Mouse (Mus musculus): Measurements from ENCODE around the gene Gstp3. TPM values are rescaled to one million over a fixed set of nuclear protein-coding genes. Genes with fewer than 3 reads are reported as not detected.

The Gstp3 gene
- polyA plus RNA-seq, 1 experiment from 2014 or later = 0.41 TPM

DNA sequence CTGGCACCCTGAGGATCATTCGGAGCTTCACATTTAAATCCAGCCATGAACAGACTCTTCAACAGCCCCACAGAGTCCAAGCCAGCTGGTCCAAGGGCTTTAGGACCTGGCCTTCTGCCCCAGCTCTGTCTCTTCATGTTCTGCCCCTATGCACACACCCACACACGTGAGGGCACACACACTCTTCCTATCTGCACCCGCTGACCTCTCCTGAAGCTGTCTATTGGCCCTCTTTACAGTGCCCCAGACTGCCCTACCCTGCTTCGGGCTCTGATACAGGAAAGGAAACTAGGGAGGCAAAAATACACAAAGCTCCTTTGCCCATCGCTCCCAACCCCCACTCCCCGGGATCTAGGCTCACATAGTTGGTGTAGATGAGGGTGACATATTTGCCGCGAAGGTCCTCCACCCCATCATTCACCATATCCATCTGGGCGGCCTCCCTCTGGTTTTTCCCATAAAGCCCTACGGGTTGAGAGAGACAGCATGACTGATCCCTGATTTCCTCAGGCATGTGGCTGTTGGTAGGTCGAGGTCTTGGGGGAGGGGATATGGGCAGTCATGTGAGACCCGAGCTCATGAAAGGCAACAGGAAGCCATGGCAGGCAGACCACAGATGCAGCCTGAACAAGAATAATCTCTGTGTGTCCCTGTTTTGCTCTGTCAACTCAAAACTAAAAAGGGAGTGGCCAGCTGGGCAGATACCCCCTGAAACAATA is 22.9 kb downstream of the Gstp3 start:
- Histone ChIP-seq H3K4me2 (replicated peaks) (peak overlapping the region; percentile 18), H3K36me3 (no peaks in the 10 kb centered on the region), H3K4me3 (replicated peaks) (no peak overlapping the region), H3K9ac (no peak overlapping the region), H3K27me3 (no peaks in the 10 kb centered on the region), H3K4me1 (peaks cover 15% of the 10 kb centered on the region), H3K9me3 (replicated peaks) (no peaks in the 10 kb centered on the region), H3K27ac (replicated peaks) (no peak overlapping the region)
- ATAC-seq (ENCODE audit: insufficient number of reproducible peaks, low FRiP score, low TSS enrichment, low read depth) = no peak
- WGBS = 69% methylated on average over 12 of the region's 12 CpGs

DNA sequence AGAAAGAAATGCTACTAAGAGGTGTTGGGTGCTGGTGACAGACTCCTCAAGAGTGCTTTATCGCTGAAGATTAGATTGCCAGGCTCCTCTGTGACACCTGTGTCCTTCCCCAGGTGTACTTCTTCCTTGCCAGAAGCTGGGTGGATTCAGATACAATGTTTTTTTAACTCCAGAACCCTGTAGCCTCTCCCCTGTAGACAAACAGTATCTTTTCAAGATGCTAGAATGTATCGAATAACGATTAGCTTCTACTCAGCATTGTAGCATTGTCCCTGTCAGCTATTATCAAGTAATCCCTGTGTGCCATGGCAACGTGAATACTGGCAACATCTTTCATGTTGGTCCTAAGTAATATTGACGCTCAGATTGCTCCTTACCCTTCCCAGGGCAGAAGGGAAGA is 25.6 kb downstream of the Gstp3 start:
- Histone ChIP-seq H3K27ac (replicated peaks) (no peak overlapping the region), H3K9ac (no peak overlapping the region), H3K9me3 (replicated peaks) (no peaks in the 10 kb centered on the region), H3K36me3 (no peaks in the 10 kb centered on the region), H3K27me3 (no peaks in the 10 kb centered on the region), H3K4me1 (peaks cover 15% of the 10 kb centered on the region), H3K4me3 (replicated peaks) (no peak overlapping the region), H3K4me2 (replicated peaks) (no peak overlapping the region)
- 67% methylated on average over 5 of the region's 5 CpGs for WGBS
- ATAC-seq (ENCODE audit: insufficient number of reproducible peaks, low FRiP score, low TSS enrichment, low read depth) = no peak

DNA sequence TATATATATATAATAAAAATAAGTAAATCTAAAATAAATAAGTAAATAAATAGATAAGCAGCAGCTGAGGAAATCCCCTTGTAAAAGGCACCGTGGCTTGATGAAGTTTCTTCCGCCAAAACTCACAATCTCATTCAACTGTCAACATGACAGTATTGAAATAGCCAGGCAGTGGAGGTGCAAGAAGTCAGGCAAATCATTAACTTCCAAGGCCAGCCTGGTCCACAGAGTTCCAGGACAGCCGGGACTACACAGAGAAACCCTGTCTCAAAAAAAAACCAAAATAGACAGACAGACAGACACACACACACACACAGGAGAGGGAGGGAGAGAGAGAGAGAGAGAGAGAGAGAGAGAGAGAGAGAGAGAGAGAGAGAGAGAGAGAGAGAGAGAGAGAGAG is 26.1 kb downstream of the Gstp3 start:
- 84% methylated on average over 3 of the region's 3 CpGs for WGBS
- Histone ChIP-seq H3K27ac (replicated peaks) (no peak overlapping the region), H3K36me3 (no peaks in the 10 kb centered on the region), H3K9me3 (replicated peaks) (no peaks in the 10 kb centered on the region), H3K4me3 (replicated peaks) (no peak overlapping the region), H3K27me3 (no peaks in the 10 kb centered on the region), H3K4me1 (peaks cover 13% of the 10 kb centered on the region), H3K4me2 (replicated peaks) (no peak overlapping the region), H3K9ac (no peak overlapping the region)
- ATAC-seq (ENCODE audit: insufficient number of reproducible peaks, low FRiP score, low TSS enrichment, low read depth) = no peak

DNA sequence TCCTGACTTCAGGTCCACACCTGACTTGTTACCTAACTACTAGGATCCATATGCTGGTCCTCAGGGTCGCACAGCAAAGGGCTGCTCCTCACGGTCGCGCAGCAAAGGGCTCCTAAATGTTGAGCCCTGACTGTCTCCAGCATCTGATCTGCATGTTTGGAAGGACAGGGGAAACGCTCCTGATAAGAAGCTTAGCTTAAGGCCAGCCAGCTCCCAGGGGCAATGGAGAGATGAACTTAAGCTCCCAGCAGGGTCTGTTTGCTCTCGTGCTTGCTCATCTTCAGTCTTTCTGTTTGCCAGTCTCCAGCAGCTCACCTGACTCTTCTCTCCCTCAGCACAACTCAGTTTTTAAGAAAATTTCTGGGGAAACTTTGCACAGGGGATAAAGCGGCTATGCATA is 26.7 kb downstream of the Gstp3 start:
- no peaks in the 10 kb centered on the region for H3K36me3 ChIP-seq
- H3K9me3 ChIP-seq (replicated peaks) = no peaks in the 10 kb centered on the region
- H3K9ac ChIP-seq = no peak overlapping the region
- H3K4me2 ChIP-seq (replicated peaks) = no peak overlapping the region
- no peaks in the 10 kb centered on the region for H3K27me3 ChIP-seq
- no peak for ATAC-seq (ENCODE audit: insufficient number of reproducible peaks, low FRiP score, low TSS enrichment, low read depth)
- peaks cover 9% of the 10 kb centered on the region for H3K4me1 ChIP-seq
- WGBS = 56% methylated on average over 7 of the region's 7 CpGs
- H3K27ac ChIP-seq (replicated peaks) = no peak overlapping the region
- H3K4me3 ChIP-seq (replicated peaks) = no peak overlapping the region

DNA sequence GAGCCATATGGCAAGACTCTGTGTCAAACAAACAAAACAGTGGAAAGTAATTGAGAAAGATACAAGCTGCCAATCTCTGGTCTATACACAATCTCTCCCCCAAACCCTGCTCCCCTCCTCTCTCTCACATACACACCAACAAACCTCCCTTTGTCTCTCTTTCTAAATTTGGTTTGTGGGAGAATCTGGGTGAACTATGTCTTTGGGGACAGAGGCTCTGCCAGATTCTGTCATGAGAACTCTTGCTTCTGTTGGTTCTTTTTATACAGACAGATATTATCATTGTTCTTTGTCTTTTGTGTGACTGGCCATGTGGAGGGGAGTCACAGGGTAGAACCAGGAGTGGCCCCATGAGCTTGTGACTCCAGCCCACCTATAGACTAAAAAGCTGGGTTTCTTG is 31.8 kb downstream of the Gstp3 start:
- no peaks in the 10 kb centered on the region for H3K27me3 ChIP-seq
- no peak overlapping the region for H3K27ac ChIP-seq (replicated peaks)
- no peak overlapping the region for H3K9ac ChIP-seq
- H3K9me3 ChIP-seq (replicated peaks) = no peaks in the 10 kb centered on the region
- ATAC-seq (ENCODE audit: insufficient number of reproducible peaks, low FRiP score, low TSS enrichment, low read depth) = no peak
- no peaks in the 10 kb centered on the region for H3K36me3 ChIP-seq
- no peak overlapping the region for H3K4me2 ChIP-seq (replicated peaks)
- H3K4me3 ChIP-seq (replicated peaks) = no peak overlapping the region
- H3K4me1 ChIP-seq = no peaks in the 10 kb centered on the region

DNA sequence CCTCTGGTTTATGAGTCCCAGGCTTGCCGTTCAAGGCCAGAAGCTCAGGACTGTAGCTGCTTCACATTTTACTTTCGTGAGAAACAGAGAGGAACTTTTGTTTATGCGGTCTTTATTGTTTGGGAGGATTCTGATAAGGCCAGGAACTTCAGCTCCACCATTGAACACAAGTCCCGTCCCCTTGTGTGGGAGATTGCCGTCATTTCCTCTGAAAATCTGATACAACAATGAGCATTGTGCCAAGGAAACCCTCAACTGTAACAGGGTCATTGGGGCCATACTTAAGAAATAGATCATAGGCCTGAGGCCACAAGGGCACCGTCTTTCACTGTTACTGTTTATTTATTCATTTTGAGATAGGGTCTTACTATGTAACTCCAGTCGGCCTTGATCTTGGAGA is 36.2 kb downstream of the Gstp3 start:
- Histone ChIP-seq H3K4me3 (replicated peaks) (no peak overlapping the region), H3K4me1 (peaks cover 7% of the 10 kb centered on the region; the same call in 1 of the 2 replicates), H3K9ac (no peak overlapping the region), H3K36me3 (no peaks in the 10 kb centered on the region), H3K27ac (replicated peaks) (no peak overlapping the region), H3K27me3 (no peaks in the 10 kb centered on the region), H3K9me3 (replicated peaks) (no peaks in the 10 kb centered on the region), H3K4me2 (replicated peaks) (no peak overlapping the region)
- no peak for ATAC-seq (ENCODE audit: insufficient number of reproducible peaks, low FRiP score, low TSS enrichment, low read depth)
- WGBS = 72% methylated on average over 7 of the region's 7 CpGs

DNA sequence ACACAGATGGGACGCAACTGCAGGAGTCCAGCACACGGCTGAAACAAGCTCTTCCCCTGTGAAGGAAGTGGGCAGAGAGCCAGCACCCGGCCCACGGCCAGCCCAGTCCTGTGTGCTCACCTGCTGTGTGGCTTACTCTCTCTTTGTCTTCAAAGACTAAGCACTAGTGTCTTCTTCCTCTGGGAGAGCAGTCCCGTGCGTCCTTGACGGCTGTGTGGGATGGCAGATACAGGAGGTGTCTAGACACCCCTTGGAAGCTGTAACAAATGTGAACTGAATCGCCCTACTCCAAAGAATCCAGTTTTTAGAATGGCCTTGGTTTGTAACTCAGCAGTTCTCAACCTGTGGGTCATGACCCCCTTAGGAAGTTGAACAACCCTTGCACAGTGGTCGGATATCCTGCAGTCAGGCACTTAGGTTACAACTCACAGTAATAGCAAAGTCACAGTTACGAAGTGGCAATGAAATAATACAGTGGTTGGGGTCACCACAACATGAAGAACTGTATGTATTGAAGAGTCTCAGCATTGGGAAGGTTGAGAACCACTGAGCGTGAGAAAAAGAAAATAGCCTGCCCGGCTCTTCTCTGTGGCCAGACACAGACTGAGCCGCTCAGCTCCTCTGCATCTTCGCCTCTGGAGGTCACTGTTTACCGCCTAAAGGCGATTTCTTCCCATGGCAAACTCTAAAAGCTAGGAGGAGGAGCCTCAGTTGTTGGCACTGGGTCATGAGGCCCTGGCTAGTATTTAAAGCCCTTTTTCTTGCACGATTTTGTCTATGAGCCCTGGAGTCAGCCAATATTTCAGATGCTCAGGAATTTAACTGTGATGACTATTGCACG is 40.4 kb downstream of the Gstp3 start:
- no peaks in the 10 kb centered on the region for H3K36me3 ChIP-seq
- H3K4me1 ChIP-seq = peaks cover 7% of the 10 kb centered on the region; the same call in 1 of the 2 replicates
- H3K27ac ChIP-seq (replicated peaks) = peak overlapping the region; percentile 45; the same call in 1 of the 2 replicates
- H3K4me2 ChIP-seq (replicated peaks) = no peak overlapping the region
- no peaks in the 10 kb centered on the region for H3K9me3 ChIP-seq (replicated peaks)
- H3K4me3 ChIP-seq (replicated peaks) = no peak overlapping the region
- peak; percentile 83 for ATAC-seq (ENCODE audit: insufficient number of reproducible peaks, low FRiP score, low TSS enrichment, low read depth)
- H3K27me3 ChIP-seq = no peaks in the 10 kb centered on the region
- H3K9ac ChIP-seq = no peak overlapping the region
- WGBS = 24% methylated on average over 18 of the region's 18 CpGs

DNA sequence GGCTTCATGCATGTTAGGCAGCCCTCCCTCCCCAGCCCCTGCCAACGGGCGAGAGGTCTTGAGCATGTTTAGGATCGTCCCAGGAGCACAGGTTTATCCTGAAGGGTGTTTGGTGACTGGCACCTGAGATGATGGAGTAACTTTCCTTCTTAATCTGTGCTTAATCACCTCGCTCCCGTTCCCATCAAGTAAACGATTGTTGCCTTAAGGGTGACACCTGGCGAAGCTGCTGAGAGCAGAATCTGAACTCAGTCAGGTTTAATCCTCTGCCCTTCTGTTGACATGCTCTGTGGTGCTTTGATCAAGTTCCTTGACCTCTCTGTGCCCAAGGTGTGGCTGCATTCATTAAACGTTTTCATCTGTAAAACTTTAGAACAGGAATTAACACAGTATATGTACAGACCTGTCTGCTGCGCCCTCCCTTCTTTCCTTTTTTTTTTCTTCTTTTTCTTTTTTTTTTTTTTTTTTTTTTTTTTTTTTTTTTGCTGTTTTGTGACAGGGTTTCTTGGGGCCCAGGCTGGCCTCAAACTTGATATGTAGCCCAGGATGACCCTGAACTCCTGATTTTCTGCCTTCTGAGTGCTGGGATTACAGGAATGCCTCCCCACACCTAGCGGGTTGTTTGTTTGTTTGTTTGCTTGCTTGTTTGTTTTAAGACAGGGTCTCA is 41.3 kb downstream of the Gstp3 start:
- no peak overlapping the region for H3K4me2 ChIP-seq (replicated peaks)
- no peaks in the 10 kb centered on the region for H3K36me3 ChIP-seq
- H3K4me1 ChIP-seq = peaks cover 9% of the 10 kb centered on the region; the same call in 1 of the 2 replicates
- no peak overlapping the region for H3K4me3 ChIP-seq (replicated peaks)
- WGBS = 53% methylated on average over 10 of the region's 10 CpGs
- no peaks in the 10 kb centered on the region for H3K9me3 ChIP-seq (replicated peaks)
- no peak overlapping the region for H3K9ac ChIP-seq
- H3K27me3 ChIP-seq = no peaks in the 10 kb centered on the region
- no peak for ATAC-seq (ENCODE audit: insufficient number of reproducible peaks, low FRiP score, low TSS enrichment, low read depth)
- no peak overlapping the region for H3K27ac ChIP-seq (replicated peaks)

DNA sequence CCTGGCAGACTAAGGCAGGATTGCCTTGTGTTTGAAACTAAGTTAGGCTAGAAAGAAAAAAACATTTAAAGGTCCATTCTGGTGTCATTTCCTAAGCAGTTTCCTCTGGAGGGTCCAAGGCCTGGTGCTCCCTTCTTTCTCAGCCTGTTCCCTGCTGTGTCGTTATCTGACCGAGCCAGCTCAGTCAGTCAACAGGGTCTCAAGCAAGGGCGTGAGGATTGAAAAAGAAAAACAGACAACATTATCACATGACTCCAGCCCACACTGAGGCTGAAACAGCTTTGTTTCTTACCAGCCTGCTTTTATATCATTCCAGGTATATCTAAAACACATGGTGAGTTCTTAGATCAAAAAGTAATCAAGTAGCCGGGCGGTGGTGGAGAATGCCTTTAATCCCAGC is 43.7 kb downstream of the Gstp3 start:
- Histone ChIP-seq H3K27ac (replicated peaks) (no peak overlapping the region), H3K9me3 (replicated peaks) (no peaks in the 10 kb centered on the region), H3K27me3 (no peaks in the 10 kb centered on the region), H3K4me2 (replicated peaks) (no peak overlapping the region), H3K9ac (no peak overlapping the region), H3K4me3 (replicated peaks) (no peak overlapping the region), H3K4me1 (peaks cover 23% of the 10 kb centered on the region), H3K36me3 (no peaks in the 10 kb centered on the region; the same call in 1 of the 2 replicates)
- ATAC-seq (ENCODE audit: insufficient number of reproducible peaks, low FRiP score, low TSS enrichment, low read depth) = no peak
- WGBS = 43% methylated on average over 5 of the region's 5 CpGs

DNA sequence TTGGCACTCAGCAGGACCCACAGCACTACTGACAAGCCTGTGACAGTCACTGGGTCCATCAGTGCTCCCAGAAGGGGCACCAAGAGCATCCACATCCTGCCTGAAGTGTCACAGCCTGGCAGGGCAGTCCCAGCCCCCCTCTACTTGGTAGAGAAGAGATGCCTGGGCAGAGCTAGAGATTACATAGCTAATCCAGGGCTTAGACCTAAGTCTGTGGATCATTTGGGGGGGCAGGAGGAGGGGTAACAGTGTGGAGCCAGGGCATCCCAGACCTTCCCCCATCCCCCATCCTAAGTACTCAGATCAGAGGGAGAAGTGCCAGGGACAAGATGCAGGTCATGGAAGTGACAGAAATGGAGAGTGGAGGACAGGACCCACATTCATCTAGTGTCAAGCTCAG is 44.6 kb downstream of the Gstp3 start:
- H3K4me1 ChIP-seq = peaks cover 23% of the 10 kb centered on the region
- ATAC-seq (ENCODE audit: insufficient number of reproducible peaks, low FRiP score, low TSS enrichment, low read depth) = no peak
- peaks cover 7% of the 10 kb centered on the region; the same call in 1 of the 2 replicates for H3K36me3 ChIP-seq
- H3K4me3 ChIP-seq (replicated peaks) = no peak overlapping the region
- H3K27me3 ChIP-seq = no peaks in the 10 kb centered on the region
- H3K4me2 ChIP-seq (replicated peaks) = no peak overlapping the region
- H3K9me3 ChIP-seq (replicated peaks) = no peaks in the 10 kb centered on the region
- no peak overlapping the region for H3K9ac ChIP-seq
- no peak overlapping the region for H3K27ac ChIP-seq (replicated peaks)

DNA sequence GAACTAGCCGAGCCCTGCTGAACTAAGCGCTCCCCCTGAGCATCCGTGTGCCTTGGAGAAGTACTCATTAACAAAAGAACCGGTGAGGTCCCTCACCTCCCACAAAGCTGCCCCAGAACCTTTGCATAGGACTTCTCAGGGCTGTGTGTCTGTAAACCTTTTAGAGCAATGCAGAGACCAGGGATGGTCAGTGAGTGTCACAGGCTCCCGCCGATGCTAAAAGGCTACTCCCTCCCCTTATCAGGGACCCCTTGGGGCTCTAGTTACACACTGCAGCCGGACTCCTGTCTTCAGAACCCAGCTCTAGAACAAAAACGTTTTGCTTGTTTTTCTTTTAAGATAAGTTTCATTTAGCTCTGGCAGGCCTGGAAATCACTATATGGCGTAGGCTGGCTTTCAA is 46.3 kb downstream of the Gstp3 start:
- H3K4me2 ChIP-seq (replicated peaks) = peak overlapping the region; percentile 67
- ATAC-seq (ENCODE audit: insufficient number of reproducible peaks, low FRiP score, low TSS enrichment, low read depth) = no peak
- H3K9me3 ChIP-seq (replicated peaks) = no peaks in the 10 kb centered on the region
- 19% methylated on average over 9 of the region's 9 CpGs for WGBS
- no peak overlapping the region; the same call in 1 of the 2 replicates for H3K27ac ChIP-seq (replicated peaks)
- peak overlapping the region; percentile 35; the same call in 1 of the 2 replicates for H3K9ac ChIP-seq
- H3K4me3 ChIP-seq (replicated peaks) = peak overlapping the region; percentile 95
- no peaks in the 10 kb centered on the region for H3K27me3 ChIP-seq
- H3K4me1 ChIP-seq = peaks cover 16% of the 10 kb centered on the region
- H3K36me3 ChIP-seq = peaks cover 24% of the 10 kb centered on the region
